Mouse (Mus musculus): ENCODE data around the gene Mdc1. TPM values are rescaled to one million over a fixed set of nuclear protein-coding genes. Genes with fewer than 3 reads are reported as not detected.

The Mdc1 gene
- total RNA-seq (2021): 10 to 100 TPM; 17.6 to 17.7 TPM
- long read RNA-seq, experiment 1, partial matches to known transcripts: 3 of 3 reads
- long read RNA-seq, experiment 1, other reads (novel, unspliced or antisense): 0 of 3 reads
- long read RNA-seq, experiment 2: 0 reads

- peak; percentile 99 for DNase-seq (ENCODE audit: low spot score in 2 of 2)
Measured at GRCm38 (mm10) chr17:35841076-35841950, at the start of gene Mdc1. Gene Mdc1, plus strand, starts transcription at chr17:35841515.

GRCm38 (mm10) chr17:35792837-35793236, 48.5 kb upstream of the Mdc1 start:
- DNase-seq (ENCODE audit: low spot score in 2 of 2): no peak

- DNase-seq (ENCODE audit: low spot score in 2 of 2): no peak
Measured at GRCm38 (mm10) chr17:35795099-35795498, 46.2 kb upstream of the Mdc1 start.

GRCm38 (mm10) chr17:35795656-35796055, 45.7 kb upstream of the Mdc1 start:
- DNase-seq (ENCODE audit: low spot score in 2 of 2): no peak

- no peak for DNase-seq (ENCODE audit: low spot score in 2 of 2)
Measured at GRCm38 (mm10) chr17:35796835-35797234, 44.5 kb upstream of the Mdc1 start.

GRCm38 (mm10) chr17:35800905-35801304, 40.4 kb upstream of the Mdc1 start:
- DNase-seq (ENCODE audit: low spot score in 2 of 2): no peak

- DNase-seq (ENCODE audit: low spot score in 2 of 2): no peak
Measured at GRCm38 (mm10) chr17:35803020-35803419, 38.3 kb upstream of the Mdc1 start.

- no peak for DNase-seq (ENCODE audit: low spot score in 2 of 2)
Measured at GRCm38 (mm10) chr17:35803858-35804399, 37.4 kb upstream of the Mdc1 start.

GRCm38 (mm10) chr17:35808073-35808472, 33.2 kb upstream of the Mdc1 start:
- DNase-seq (ENCODE audit: low spot score in 2 of 2): no peak

GRCm38 (mm10) chr17:35809395-35809794, 31.9 kb upstream of the Mdc1 start:
- no peak for DNase-seq (ENCODE audit: low spot score in 2 of 2)

GRCm38 (mm10) chr17:35810900-35811648, 30.2 kb upstream of the Mdc1 start:
- no peak for DNase-seq (ENCODE audit: low spot score in 2 of 2)

GRCm38 (mm10) chr17:35812307-35812706, 29.0 kb upstream of the Mdc1 start:
- DNase-seq (ENCODE audit: low spot score in 2 of 2): no peak

GRCm38 (mm10) chr17:35812736-35813135, 28.6 kb upstream of the Mdc1 start:
- no peak for DNase-seq (ENCODE audit: low spot score in 2 of 2)

- peak in 1 of 2 experiments; percentile 32 for DNase-seq (ENCODE audit: low spot score in 2 of 2)
Measured at GRCm38 (mm10) chr17:35813245-35813647, 28.1 kb upstream of the Mdc1 start.

- no peak for DNase-seq (ENCODE audit: low spot score in 2 of 2)
Measured at GRCm38 (mm10) chr17:35813653-35814052, 27.7 kb upstream of the Mdc1 start.

- no peak for DNase-seq (ENCODE audit: low spot score in 2 of 2)
Measured at GRCm38 (mm10) chr17:35814678-35815077, 26.6 kb upstream of the Mdc1 start.

GRCm38 (mm10) chr17:35815836-35816235, 25.5 kb upstream of the Mdc1 start:
- no peak for DNase-seq (ENCODE audit: low spot score in 2 of 2)

GRCm38 (mm10) chr17:35816686-35817085, 24.6 kb upstream of the Mdc1 start:
- no peak for DNase-seq (ENCODE audit: low spot score in 2 of 2)

- DNase-seq (ENCODE audit: low spot score in 2 of 2): no peak
Measured at GRCm38 (mm10) chr17:35817226-35817625, 24.1 kb upstream of the Mdc1 start.

GRCm38 (mm10) chr17:35820111-35820510, 21.2 kb upstream of the Mdc1 start:
- no peak for DNase-seq (ENCODE audit: low spot score in 2 of 2)
